Mouse (Mus musculus) ovary, postnatal 10 days (tissue): ENCODE data around the gene Msrb2.

Source experiments
- DNase-seq: peaks from one replicate; pipeline ENCODE4 v3.0.0; 2022; ENCODE audit warnings: low spot score

The Msrb2 gene

DNA sequence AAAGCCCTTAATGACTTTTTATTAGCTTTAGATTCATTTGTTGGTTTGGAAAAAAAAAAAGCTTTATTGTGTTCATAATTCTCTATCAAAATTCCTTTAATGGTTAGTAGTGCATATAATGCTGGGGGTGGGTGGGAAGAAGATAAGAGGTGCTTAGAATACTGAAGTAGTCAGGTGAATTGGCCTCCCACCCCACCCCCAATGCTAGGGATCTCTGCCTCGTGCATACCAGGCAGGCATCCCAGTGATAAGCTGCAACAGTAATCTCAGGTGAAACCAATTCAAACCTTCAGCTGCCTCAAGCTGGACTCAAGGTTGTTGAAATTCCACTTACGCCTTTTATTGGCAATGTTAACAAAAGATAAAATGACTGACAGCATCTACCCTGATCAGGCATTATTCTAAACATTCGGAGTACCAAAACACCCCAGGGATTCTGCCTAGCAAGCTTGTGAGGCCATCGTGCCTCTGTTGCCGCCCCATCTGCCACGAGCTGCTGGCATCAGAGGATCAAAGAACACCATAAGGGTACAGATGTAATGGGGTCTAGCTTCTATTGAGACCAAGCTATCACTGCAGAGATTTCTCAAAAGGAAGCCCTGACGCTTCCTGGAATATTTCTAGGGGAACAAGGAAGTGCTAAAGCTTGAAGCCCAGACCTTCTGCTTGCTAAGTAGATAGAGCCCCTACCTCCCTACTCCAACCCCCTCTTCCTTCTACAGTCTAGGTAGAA, 19.3 kb downstream of the Msrb2 start:
- no peak for DNase-seq

GRCm38 (mm10) chr2:19391649-19392048, 20.4 kb downstream of the Msrb2 start:
- no peak for DNase-seq

- DNase-seq, result no peak
Observed at GRCm38 (mm10) chr2:19392793-19393192, 21.6 kb downstream of the Msrb2 start.

DNA sequence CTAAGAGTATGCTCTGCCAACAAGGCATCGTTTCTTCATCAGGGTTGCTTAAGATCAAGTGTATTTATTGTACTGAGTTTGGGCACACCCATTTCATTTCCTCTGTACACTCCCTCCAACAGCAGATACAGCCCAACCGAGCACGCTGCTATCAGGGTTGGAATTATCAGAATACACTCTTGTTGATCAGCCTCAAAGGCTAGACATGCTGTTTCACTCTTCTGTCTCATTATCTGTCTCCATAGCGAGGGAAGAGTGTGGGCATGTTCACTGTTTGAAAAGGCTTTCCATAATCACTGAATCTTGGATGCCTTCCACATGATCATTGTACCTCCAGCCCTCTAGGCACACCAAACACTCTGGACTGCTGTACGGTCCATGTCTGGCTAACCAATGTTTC, 34.2 kb downstream of the Msrb2 start:
- no peak for DNase-seq

DNA sequence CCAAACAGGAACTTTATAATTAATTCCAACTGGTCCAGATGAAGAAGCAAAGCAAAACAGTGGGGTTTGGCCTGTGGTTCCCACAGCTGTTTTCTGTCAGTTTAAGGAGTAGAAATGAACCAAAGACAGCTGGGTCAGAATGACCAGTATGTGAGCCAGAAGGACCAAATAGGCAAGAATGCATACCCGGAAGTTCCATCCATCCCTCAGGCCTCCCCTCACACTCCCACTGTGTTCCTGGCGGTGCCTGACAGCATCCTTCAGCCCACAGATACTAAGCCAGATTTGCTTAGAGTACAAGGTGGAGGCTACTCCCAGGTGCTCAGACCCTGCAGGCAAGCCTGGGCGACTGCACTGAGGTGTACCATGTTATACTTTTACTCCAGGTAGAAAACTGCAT, 35.3 kb downstream of the Msrb2 start:
- DNase-seq, result no peak

GRCm38 (mm10) chr2:19414222-19414965, 43.2 kb downstream of the Msrb2 start:
- DNase-seq, result no peak

DNA sequence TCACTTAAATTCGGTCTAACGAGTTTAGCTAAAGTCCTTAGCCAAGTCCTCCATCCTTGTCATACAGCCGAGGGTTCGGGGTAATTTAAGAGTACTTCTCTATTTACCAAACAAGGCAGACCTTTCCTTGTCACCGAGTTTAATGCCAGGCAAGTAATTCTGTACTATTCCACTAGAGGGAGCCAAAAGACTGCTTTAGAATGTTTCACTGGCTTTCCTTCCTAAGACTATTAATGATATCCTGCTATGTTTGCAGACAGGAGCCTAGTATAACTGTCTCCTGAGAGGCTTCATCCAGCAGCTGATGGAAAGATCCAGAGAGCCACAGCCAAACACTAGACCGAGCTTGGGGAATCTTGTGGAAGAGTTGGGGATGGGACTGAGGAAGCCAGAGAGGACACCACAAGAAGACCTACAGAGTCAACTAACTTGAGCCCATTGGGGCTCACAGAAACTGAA, 43.9 kb downstream of the Msrb2 start:
- DNase-seq, result no peak

GRCm38 (mm10) chr2:19416066-19416465, 44.8 kb downstream of the Msrb2 start:
- no peak for DNase-seq

- no peak for DNase-seq
Observed at GRCm38 (mm10) chr2:19419686-19420345, 48.6 kb downstream of the Msrb2 start.

- DNase-seq, result no peak
Observed at GRCm38 (mm10) chr2:19422226-19422625, 51.0 kb downstream of the Msrb2 start.

GRCm38 (mm10) chr2:19423086-19423485, 51.8 kb downstream of the Msrb2 start:
- DNase-seq, result no peak

DNA sequence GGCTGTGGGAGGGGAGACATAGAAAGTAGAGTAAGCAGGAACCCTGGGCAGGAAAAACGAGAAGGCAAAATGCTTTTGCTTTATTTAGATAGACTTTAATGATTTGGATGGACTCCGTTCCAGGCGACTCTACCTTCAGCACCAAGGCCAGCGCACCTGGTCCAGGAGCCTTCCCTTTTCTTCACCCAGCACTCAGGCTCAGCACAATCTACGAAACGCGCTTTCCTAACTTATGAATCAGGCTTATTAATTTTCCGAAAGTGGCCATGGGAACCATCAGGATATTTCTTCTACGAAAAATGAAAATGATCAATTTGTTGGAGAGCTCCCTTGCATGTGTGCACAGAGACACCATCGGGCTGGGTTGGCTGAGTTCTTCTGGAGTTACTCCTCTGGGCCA, 57.8 kb downstream of the Msrb2 start:
- DNase-seq, result no peak

GRCm38 (mm10) chr2:19429691-19430690, 58.8 kb downstream of the Msrb2 start:
- no peak for DNase-seq

- DNase-seq, result no peak
Observed at GRCm38 (mm10) chr2:19430746-19431145, 59.5 kb downstream of the Msrb2 start.

GRCm38 (mm10) chr2:19431186-19431585, 59.9 kb downstream of the Msrb2 start:
- no peak for DNase-seq

- no peak for DNase-seq
Observed at GRCm38 (mm10) chr2:19431614-19432323, 60.5 kb downstream of the Msrb2 start.

DNA sequence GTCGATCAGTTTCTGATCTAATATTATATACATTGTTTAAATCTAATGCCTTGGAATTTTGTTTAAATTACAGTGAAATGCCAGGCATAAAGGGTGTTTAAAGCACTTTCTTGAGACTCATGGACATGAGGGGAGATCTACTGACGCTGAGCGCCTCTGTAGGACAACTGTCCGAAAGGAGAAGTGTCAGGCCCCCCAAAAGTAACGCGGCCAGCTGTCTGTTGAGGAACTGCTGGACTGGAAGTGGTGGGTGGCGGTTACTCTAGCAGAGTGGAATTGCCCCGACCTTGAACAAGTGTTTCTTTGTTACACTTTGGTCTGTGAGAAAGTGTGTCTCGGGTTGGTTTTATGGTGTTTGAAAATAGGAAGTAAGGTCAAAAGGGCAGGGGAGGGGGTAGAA, 73.1 kb downstream of the Msrb2 start:
- no peak for DNase-seq
